Mouse (Mus musculus) liver, adult (tissue): ENCODE measurements around the gene Cd151.

Experiments
- GATA4 ChIP-seq: IDR thresholded peaks from 2 replicates; pipeline ENCODE4 v1.6.1; 2014; ENCODE audit warnings: mild to moderate bottlenecking, low read length; ENCODE audit not compliant: insufficient replicate concordance

Gene Cd151

GRCm38 (mm10) chr7:141472763-141473162 is 5.6 kb downstream of the Cd151 start:
- TF ChIP-seq GATA4 = no peak

- no peak for TF ChIP-seq GATA4
Observed at GRCm38 (mm10) chr7:141474160-141474559, 7.0 kb downstream of the Cd151 start.

- no peak; the same call in 1 of the 2 replicates for TF ChIP-seq GATA4
Observed at GRCm38 (mm10) chr7:141475011-141475804, 8.0 kb downstream of the Cd151 start, which contains the start of the genes Polr2l and Tspan4. Polr2l (minus strand) TSS chr7:141475132. Tspan4 (plus strand) TSS chr7:141475240.

GRCm38 (mm10) chr7:141475805-141476158 is 8.6 kb downstream of the Cd151 start:
- TF ChIP-seq GATA4 = no peak

- peak; percentile 71; the same call in 1 of the 2 replicates for TF ChIP-seq GATA4
Observed at GRCm38 (mm10) chr7:141476226-141476980, 9.2 kb downstream of the Cd151 start.

- TF ChIP-seq GATA4 = no peak
Observed at GRCm38 (mm10) chr7:141476981-141477370, 9.8 kb downstream of the Cd151 start.

- no peak for TF ChIP-seq GATA4
Observed at GRCm38 (mm10) chr7:141477578-141478269, 10.5 kb downstream of the Cd151 start.

- no peak for TF ChIP-seq GATA4
Observed at GRCm38 (mm10) chr7:141478270-141478748, 11.1 kb downstream of the Cd151 start.

GRCm38 (mm10) chr7:141480842-141481497 is 13.8 kb downstream of the Cd151 start:
- no peak for TF ChIP-seq GATA4

GRCm38 (mm10) chr7:141481498-141482401 is 14.6 kb downstream of the Cd151 start:
- no peak for TF ChIP-seq GATA4

GRCm38 (mm10) chr7:141482531-141483024 is 15.4 kb downstream of the Cd151 start:
- TF ChIP-seq GATA4 = no peak

- no peak for TF ChIP-seq GATA4
Observed at GRCm38 (mm10) chr7:141483114-141483653, 16.0 kb downstream of the Cd151 start.
